Mouse (Mus musculus) naive thymus-derived CD4-positive, alpha-beta T cell, adult 2 months (primary cell): ENCODE data around the gene Mettl16.

Experiments used
- DNase-seq: peaks from one replicate; pipeline ENCODE4 v3.0.0-alpha.2; 2011; ENCODE audit warnings: low read depth

Mettl16 gene

GRCm38 (mm10) chr11:74770595-74771207 is at the start of gene Mettl16:
Gene Mettl16 (plus strand): TSS chr11:74770830.
- DNase-seq = peak; percentile 98

GRCm38 (mm10) chr11:74721141-74721540 is 49.5 kb upstream of the Mettl16 start:
- DNase-seq = no peak

- no peak for DNase-seq
Measured at GRCm38 (mm10) chr11:74721971-74722370, 48.7 kb upstream of the Mettl16 start.

GRCm38 (mm10) chr11:74723357-74724234 is 47.0 kb upstream of the Mettl16 start:
- peak; percentile 95 for DNase-seq

GRCm38 (mm10) chr11:74724235-74724791 is 46.3 kb upstream of the Mettl16 start, which contains the start of gene Pafah1b1:
Gene Pafah1b1 (minus strand): TSS chr11:74724670.
- DNase-seq = peak; percentile 96

- DNase-seq = no peak
Measured at GRCm38 (mm10) chr11:74725181-74725580, 45.4 kb upstream of the Mettl16 start.

GRCm38 (mm10) chr11:74734917-74735316 is 35.7 kb upstream of the Mettl16 start:
- no peak for DNase-seq

GRCm38 (mm10) chr11:74737861-74738260 is 32.8 kb upstream of the Mettl16 start:
- DNase-seq = no peak

GRCm38 (mm10) chr11:74748022-74748421 is 22.6 kb upstream of the Mettl16 start:
- DNase-seq = no peak

- no peak for DNase-seq
Measured at GRCm38 (mm10) chr11:74749241-74749640, 21.4 kb upstream of the Mettl16 start.

GRCm38 (mm10) chr11:74750662-74751351 is 19.8 kb upstream of the Mettl16 start:
- DNase-seq = no peak

GRCm38 (mm10) chr11:74751352-74752066 is 19.1 kb upstream of the Mettl16 start:
- DNase-seq = no peak

GRCm38 (mm10) chr11:74756631-74757030 is 14.0 kb upstream of the Mettl16 start:
- DNase-seq = no peak

GRCm38 (mm10) chr11:74761011-74761705 is 9.5 kb upstream of the Mettl16 start:
- DNase-seq = no peak

- DNase-seq = no peak
Measured at GRCm38 (mm10) chr11:74763960-74764625, 6.5 kb upstream of the Mettl16 start.

- no peak for DNase-seq
Measured at GRCm38 (mm10) chr11:74767469-74767868, 3.2 kb upstream of the Mettl16 start.

- peak; percentile 73 for DNase-seq
Measured at GRCm38 (mm10) chr11:74768045-74768444, 2.6 kb upstream of the Mettl16 start.

- DNase-seq = no peak
Measured at GRCm38 (mm10) chr11:74770037-74770436, 593 bp upstream of the Mettl16 start.

GRCm38 (mm10) chr11:74771234-74771633 is 604 bp downstream of the Mettl16 start:
- no peak for DNase-seq

GRCm38 (mm10) chr11:74771650-74772049 is 1.0 kb downstream of the Mettl16 start:
- no peak for DNase-seq
